Mouse (Mus musculus): ENCODE measurements around the gene Btrc. TPM values are rescaled to one million over a fixed set of nuclear protein-coding genes. Genes with fewer than 3 reads are reported as not detected.

Gene Btrc
- polyA plus RNA-seq, 1 experiment from 2014 or later: 54.9 TPM

- peaks cover 56% of the 10 kb centered on the region for H3K36me3 ChIP-seq (ENCODE audit: control insufficient read depth, insufficient read depth, low read length)
- WGBS: 96% methylated on average over 12 of the region's 12 CpGs
- no peak for ATAC-seq (ENCODE audit: low FRiP score, low TSS enrichment)
Observed at GRCm38 (mm10) chr19:45516264-45516663, 152.7 kb downstream of the Btrc start.

GRCm38 (mm10) chr19:45527382-45527781, 163.8 kb downstream of the Btrc start:
- H3K4me3 ChIP-seq (ENCODE audit: low read length): no peak overlapping the region
- no peak overlapping the region for H3K27ac ChIP-seq (ENCODE audit: low read depth, low read length)
- no peak overlapping the region for H3K9ac ChIP-seq (ENCODE audit: low read depth, low read length)
- 91% methylated on average over 7 of the region's 7 CpGs for WGBS
- H3K4me2 ChIP-seq (replicated peaks; ENCODE audit: low read depth, low read length): no peak overlapping the region
- H3K36me3 ChIP-seq (ENCODE audit: control insufficient read depth, insufficient read depth, low read length): peaks cover 40% of the 10 kb centered on the region
- no peaks in the 10 kb centered on the region for H3K27me3 ChIP-seq (ENCODE audit: control insufficient read depth, insufficient read depth, low read length)
- H3K4me1 ChIP-seq (ENCODE audit: control insufficient read depth, insufficient read depth, low read length): peaks cover 11% of the 10 kb centered on the region; the same call in 1 of the 2 replicates
- H3K9me3 ChIP-seq (ENCODE audit: control insufficient read depth, low read length): no peaks in the 10 kb centered on the region
- ATAC-seq (ENCODE audit: low FRiP score, low TSS enrichment): no peak

More at GRCm38 (mm10) chr19:45516264-45516663, 152.7 kb downstream of the Btrc start:
- H3K9me3 ChIP-seq (ENCODE audit: control insufficient read depth, low read length): no peaks in the 10 kb centered on the region
- H3K27ac ChIP-seq (ENCODE audit: low read depth, low read length): no peak overlapping the region
- no peak overlapping the region for H3K4me3 ChIP-seq (ENCODE audit: low read length)
- no peaks in the 10 kb centered on the region for H3K27me3 ChIP-seq (ENCODE audit: control insufficient read depth, insufficient read depth, low read length)
- no peak overlapping the region for H3K9ac ChIP-seq (ENCODE audit: low read depth, low read length)
- no peaks in the 10 kb centered on the region for H3K4me1 ChIP-seq (ENCODE audit: control insufficient read depth, insufficient read depth, low read length)
- no peak overlapping the region for H3K4me2 ChIP-seq (replicated peaks; ENCODE audit: low read depth, low read length)

- peaks cover 11% of the 10 kb centered on the region; the same call in 1 of the 2 replicates for H3K4me1 ChIP-seq (ENCODE audit: control insufficient read depth, insufficient read depth, low read length)
- ATAC-seq (ENCODE audit: low FRiP score, low TSS enrichment): no peak
- no peak overlapping the region for H3K27ac ChIP-seq (ENCODE audit: low read depth, low read length)
- no peaks in the 10 kb centered on the region for H3K27me3 ChIP-seq (ENCODE audit: control insufficient read depth, insufficient read depth, low read length)
- peaks cover 38% of the 10 kb centered on the region for H3K36me3 ChIP-seq (ENCODE audit: control insufficient read depth, insufficient read depth, low read length)
- WGBS: 89% methylated on average over 10 of the region's 10 CpGs
- H3K9ac ChIP-seq (ENCODE audit: low read depth, low read length): no peak overlapping the region
- no peak overlapping the region for H3K4me3 ChIP-seq (ENCODE audit: low read length)
- no peak overlapping the region for H3K4me2 ChIP-seq (replicated peaks; ENCODE audit: low read depth, low read length)
- H3K9me3 ChIP-seq (ENCODE audit: control insufficient read depth, low read length): no peaks in the 10 kb centered on the region
Observed at GRCm38 (mm10) chr19:45527931-45528534, 164.5 kb downstream of the Btrc start.

GRCm38 (mm10) chr19:45529294-45529693, 165.8 kb downstream of the Btrc start:
- Histone ChIP-seq H3K4me3 (ENCODE audit: low read length) (no peak overlapping the region), H3K36me3 (ENCODE audit: control insufficient read depth, insufficient read depth, low read length) (peaks cover 33% of the 10 kb centered on the region), H3K4me1 (ENCODE audit: control insufficient read depth, insufficient read depth, low read length) (peaks cover 11% of the 10 kb centered on the region; the same call in 1 of the 2 replicates), H3K9me3 (ENCODE audit: control insufficient read depth, low read length) (no peaks in the 10 kb centered on the region), H3K9ac (ENCODE audit: low read depth, low read length) (no peak overlapping the region), H3K4me2 (replicated peaks; ENCODE audit: low read depth, low read length) (no peak overlapping the region), H3K27me3 (ENCODE audit: control insufficient read depth, insufficient read depth, low read length) (no peaks in the 10 kb centered on the region), H3K27ac (ENCODE audit: low read depth, low read length) (no peak overlapping the region)
- no peak for ATAC-seq (ENCODE audit: low FRiP score, low TSS enrichment)
- 51% methylated on average over 5 of the region's 5 CpGs for WGBS

- H3K9me3 ChIP-seq (ENCODE audit: control insufficient read depth, low read length): no peaks in the 10 kb centered on the region
- H3K27me3 ChIP-seq (ENCODE audit: control insufficient read depth, insufficient read depth, low read length): no peaks in the 10 kb centered on the region
- peaks cover 11% of the 10 kb centered on the region; the same call in 1 of the 2 replicates for H3K4me1 ChIP-seq (ENCODE audit: control insufficient read depth, insufficient read depth, low read length)
- no peak for ATAC-seq (ENCODE audit: low FRiP score, low TSS enrichment)
- H3K36me3 ChIP-seq (ENCODE audit: control insufficient read depth, insufficient read depth, low read length): peaks cover 29% of the 10 kb centered on the region
- no peak overlapping the region for H3K27ac ChIP-seq (ENCODE audit: low read depth, low read length)
- H3K4me3 ChIP-seq (ENCODE audit: low read length): no peak overlapping the region
- no peak overlapping the region for H3K4me2 ChIP-seq (replicated peaks; ENCODE audit: low read depth, low read length)
- 82% methylated on average over 15 of the region's 15 CpGs for WGBS
- H3K9ac ChIP-seq (ENCODE audit: low read depth, low read length): no peak overlapping the region
Observed at GRCm38 (mm10) chr19:45530200-45530995, 166.9 kb downstream of the Btrc start.

GRCm38 (mm10) chr19:45531554-45531953, 168.0 kb downstream of the Btrc start:
- H3K36me3 ChIP-seq (ENCODE audit: control insufficient read depth, insufficient read depth, low read length): peaks cover 29% of the 10 kb centered on the region
- no peaks in the 10 kb centered on the region for H3K27me3 ChIP-seq (ENCODE audit: control insufficient read depth, insufficient read depth, low read length)
- H3K4me3 ChIP-seq (ENCODE audit: low read length): no peak overlapping the region
- 41% methylated on average over 6 of the region's 6 CpGs for WGBS
- H3K4me1 ChIP-seq (ENCODE audit: control insufficient read depth, insufficient read depth, low read length): peaks cover 11% of the 10 kb centered on the region; the same call in 1 of the 2 replicates
- H3K27ac ChIP-seq (ENCODE audit: low read depth, low read length): no peak overlapping the region
- no peak overlapping the region for H3K4me2 ChIP-seq (replicated peaks; ENCODE audit: low read depth, low read length)
- ATAC-seq (ENCODE audit: low FRiP score, low TSS enrichment): no peak
- no peaks in the 10 kb centered on the region for H3K9me3 ChIP-seq (ENCODE audit: control insufficient read depth, low read length)
- no peak overlapping the region for H3K9ac ChIP-seq (ENCODE audit: low read depth, low read length)

- H3K4me2 ChIP-seq (replicated peaks; ENCODE audit: low read depth, low read length): no peak overlapping the region
- no peak overlapping the region for H3K9ac ChIP-seq (ENCODE audit: low read depth, low read length)
- H3K4me1 ChIP-seq (ENCODE audit: control insufficient read depth, insufficient read depth, low read length): peaks cover 11% of the 10 kb centered on the region; the same call in 1 of the 2 replicates
- no peaks in the 10 kb centered on the region for H3K9me3 ChIP-seq (ENCODE audit: control insufficient read depth, low read length)
- H3K36me3 ChIP-seq (ENCODE audit: control insufficient read depth, insufficient read depth, low read length): peaks cover 14% of the 10 kb centered on the region
- ATAC-seq (ENCODE audit: low FRiP score, low TSS enrichment): no peak
- H3K27me3 ChIP-seq (ENCODE audit: control insufficient read depth, insufficient read depth, low read length): no peaks in the 10 kb centered on the region
- WGBS: 73% methylated on average over 7 of the region's 7 CpGs
- no peak overlapping the region for H3K4me3 ChIP-seq (ENCODE audit: low read length)
- H3K27ac ChIP-seq (ENCODE audit: low read depth, low read length): no peak overlapping the region
Observed at GRCm38 (mm10) chr19:45533617-45534016, 170.1 kb downstream of the Btrc start.

GRCm38 (mm10) chr19:45535214-45535735, 171.7 kb downstream of the Btrc start:
- H3K27me3 ChIP-seq (ENCODE audit: control insufficient read depth, insufficient read depth, low read length): 0 out of 2 replicates have a peak, but pooled peaks cover 6% of the 10 kb centered on the region
- peaks cover 4% of the 10 kb centered on the region; the same call in 1 of the 2 replicates for H3K4me1 ChIP-seq (ENCODE audit: control insufficient read depth, insufficient read depth, low read length)
- no peak overlapping the region for H3K9ac ChIP-seq (ENCODE audit: low read depth, low read length)
- H3K27ac ChIP-seq (ENCODE audit: low read depth, low read length): no peak overlapping the region
- WGBS: 37% methylated on average over 8 of the region's 8 CpGs
- H3K36me3 ChIP-seq (ENCODE audit: control insufficient read depth, insufficient read depth, low read length): no peaks in the 10 kb centered on the region; the same call in 1 of the 2 replicates
- H3K4me2 ChIP-seq (replicated peaks; ENCODE audit: low read depth, low read length): no peak overlapping the region
- ATAC-seq (ENCODE audit: low FRiP score, low TSS enrichment): 0 out of 2 replicates have a peak, but pooled peaks have one; percentile 5
- H3K4me3 ChIP-seq (ENCODE audit: low read length): no peak overlapping the region
- H3K9me3 ChIP-seq (ENCODE audit: control insufficient read depth, low read length): no peaks in the 10 kb centered on the region
